Mouse (Mus musculus): ENCODE results near the gene Spns3. TPM values are rescaled to one million over a fixed set of nuclear protein-coding genes. Genes with fewer than 3 reads are reported as not detected.
"Not testable (repeated sequence)": the region's sequence is repeated elsewhere in the genome, so short reads cannot be mapped to it uniquely, and the experiment has no call there.

The Spns3 gene
- polyA plus RNA-seq, 1 experiment from 2014 or later: 0.99 TPM

GRCm38 (mm10) chr11:72560661-72561060, 10.4 kb upstream of the Spns3 start:
- H3K9ac ChIP-seq (ENCODE audit: low read depth, low read length): no peak overlapping the region
- WGBS: 37% methylated on average over 3 of the region's 3 CpGs
- TF ChIP-seq CTCF (IDR thresholded peaks at IDR 0.05; ENCODE audit: low read depth): no peak

GRCm38 (mm10) chr11:72558155-72558554, 7.8 kb upstream of the Spns3 start:
- no peak for TF ChIP-seq CTCF (IDR thresholded peaks at IDR 0.05; ENCODE audit: low read depth)
- 67% methylated on average over 5 of the region's 5 CpGs for WGBS
- Histone ChIP-seq H3K4me2 (ENCODE audit: low read length) (no peak overlapping the region), H3K4me1 (replicated peaks; ENCODE audit: insufficient read depth, low read length) (no peaks in the 10 kb centered on the region), H3K27me3 (ENCODE audit: insufficient read depth, low read length) (no peaks in the 10 kb centered on the region), H3K9ac (ENCODE audit: low read depth, low read length) (no peak overlapping the region), H3K36me3 (ENCODE audit: insufficient read depth, low read length) (no peaks in the 10 kb centered on the region), H3K9me3 (replicated peaks; ENCODE audit: low read length) (no peaks in the 10 kb centered on the region), H3K4me3 (replicated peaks; ENCODE audit: low read depth, low read length) (no peak overlapping the region), H3K27ac (no peak overlapping the region)
- DNase-seq (ENCODE audit: low spot score) (no peak), ATAC-seq (replicated peaks; ENCODE audit: low FRiP score, low read depth) (no peak)

More at GRCm38 (mm10) chr11:72560661-72561060, 10.4 kb upstream of the Spns3 start:
- Histone ChIP-seq H3K4me1 (replicated peaks; ENCODE audit: insufficient read depth, low read length) (no peaks in the 10 kb centered on the region), H3K4me2 (ENCODE audit: low read length) (no peak overlapping the region), H3K4me3 (replicated peaks; ENCODE audit: low read depth, low read length) (no peak overlapping the region), H3K27ac (no peak overlapping the region), H3K36me3 (ENCODE audit: insufficient read depth, low read length) (no peaks in the 10 kb centered on the region), H3K9me3 (replicated peaks; ENCODE audit: low read length) (no peaks in the 10 kb centered on the region), H3K27me3 (ENCODE audit: insufficient read depth, low read length) (no peaks in the 10 kb centered on the region)
- ATAC-seq (replicated peaks; ENCODE audit: low FRiP score, low read depth) (no peak), DNase-seq (ENCODE audit: low spot score) (no peak)

DNA sequence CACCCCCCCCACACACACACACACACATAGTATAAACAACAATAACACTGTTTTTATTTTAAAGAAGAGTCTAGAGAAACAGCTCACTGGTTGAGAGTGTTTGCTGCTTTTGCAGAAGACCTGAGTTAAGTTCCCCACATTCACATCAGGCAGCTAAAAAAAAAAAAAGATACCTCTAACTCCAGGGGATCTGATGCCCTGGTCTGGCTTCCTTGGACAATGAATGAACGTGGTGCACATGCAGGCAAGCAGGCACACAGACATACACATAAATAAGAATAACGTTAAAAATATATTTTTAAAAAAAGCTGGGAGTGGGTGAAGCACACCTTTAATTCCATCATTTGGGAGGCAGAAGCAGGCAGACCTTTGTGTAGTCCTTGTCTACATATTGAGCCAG, 6.6 kb upstream of the Spns3 start:
- no peak overlapping the region for H3K27ac ChIP-seq
- DNase-seq (ENCODE audit: low spot score) (no peak), ATAC-seq (replicated peaks; ENCODE audit: low FRiP score, low read depth) (no peak)
- no peak overlapping the region for H3K4me3 ChIP-seq (replicated peaks; ENCODE audit: low read depth, low read length)
- no peaks in the 10 kb centered on the region for H3K9me3 ChIP-seq (replicated peaks; ENCODE audit: low read length)
- no peak overlapping the region for H3K9ac ChIP-seq (ENCODE audit: low read depth, low read length)
- H3K27me3 ChIP-seq (ENCODE audit: insufficient read depth, low read length): no peaks in the 10 kb centered on the region
- 75% methylated on average over 2 of the region's 2 CpGs for WGBS
- no peaks in the 10 kb centered on the region for H3K4me1 ChIP-seq (replicated peaks; ENCODE audit: insufficient read depth, low read length)
- no peaks in the 10 kb centered on the region for H3K36me3 ChIP-seq (ENCODE audit: insufficient read depth, low read length)
- no peak overlapping the region for H3K4me2 ChIP-seq (ENCODE audit: low read length)
- TF ChIP-seq CTCF (IDR thresholded peaks at IDR 0.05; ENCODE audit: low read depth): no peak

- H3K27me3 ChIP-seq (ENCODE audit: insufficient read depth, low read length): no peaks in the 10 kb centered on the region
- no peak overlapping the region for H3K27ac ChIP-seq
- H3K4me2 ChIP-seq (ENCODE audit: low read length): no peak overlapping the region
- DNase-seq (ENCODE audit: low spot score) (no peak), ATAC-seq (replicated peaks; ENCODE audit: low FRiP score, low read depth) (no peak)
- WGBS: 91% methylated on average over 4 of the region's 4 CpGs
- H3K4me1 ChIP-seq (replicated peaks; ENCODE audit: insufficient read depth, low read length): no peaks in the 10 kb centered on the region
- H3K4me3 ChIP-seq (replicated peaks; ENCODE audit: low read depth, low read length): no peak overlapping the region
- no peak overlapping the region for H3K9ac ChIP-seq (ENCODE audit: low read depth, low read length)
- no peaks in the 10 kb centered on the region for H3K36me3 ChIP-seq (ENCODE audit: insufficient read depth, low read length)
- TF ChIP-seq CTCF (IDR thresholded peaks at IDR 0.05; ENCODE audit: low read depth): no peak
- no peaks in the 10 kb centered on the region for H3K9me3 ChIP-seq (replicated peaks; ENCODE audit: low read length)
Measured at GRCm38 (mm10) chr11:72556470-72556869, 6.2 kb upstream of the Spns3 start.

GRCm38 (mm10) chr11:72551531-72552105, 1.3 kb upstream of the Spns3 start:
- H3K9ac ChIP-seq (ENCODE audit: low read depth, low read length): no peak overlapping the region
- ATAC-seq (replicated peaks; ENCODE audit: low FRiP score, low read depth) (no peak), DNase-seq (ENCODE audit: low spot score) (no peak)
- H3K27me3 ChIP-seq (ENCODE audit: insufficient read depth, low read length): no peaks in the 10 kb centered on the region
- no peak for TF ChIP-seq CTCF (IDR thresholded peaks at IDR 0.05; ENCODE audit: low read depth)
- H3K4me2 ChIP-seq (ENCODE audit: low read length): no peak overlapping the region
- H3K27ac ChIP-seq: no peak overlapping the region
- no peaks in the 10 kb centered on the region for H3K4me1 ChIP-seq (replicated peaks; ENCODE audit: insufficient read depth, low read length)
- H3K9me3 ChIP-seq (replicated peaks; ENCODE audit: low read length): no peaks in the 10 kb centered on the region
- H3K4me3 ChIP-seq (replicated peaks; ENCODE audit: low read depth, low read length): no peak overlapping the region
- WGBS: 69% methylated on average over 7 of the region's 7 CpGs
- H3K36me3 ChIP-seq (ENCODE audit: insufficient read depth, low read length): no peaks in the 10 kb centered on the region

DNA sequence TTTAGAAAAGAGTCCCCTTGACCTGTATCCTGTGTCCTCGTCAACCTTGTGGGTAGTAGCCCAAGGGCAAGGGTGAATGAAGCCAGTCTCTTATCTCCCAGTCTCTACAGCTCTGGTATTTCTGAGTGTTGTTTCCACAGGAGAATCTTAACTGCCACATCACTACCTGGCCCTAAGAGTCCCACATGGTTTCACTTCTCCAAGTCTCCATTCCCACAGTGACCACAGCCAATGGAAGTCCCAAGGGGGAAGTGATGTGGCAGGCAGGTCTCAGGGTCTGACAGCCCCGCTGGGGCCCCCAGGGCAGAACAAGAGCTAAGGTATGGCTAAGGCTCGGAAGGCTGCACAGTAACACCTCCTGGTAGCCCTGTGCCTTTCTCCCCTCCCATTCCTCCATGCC, 3.1 kb downstream of the Spns3 start:
- Histone ChIP-seq H3K4me3 (replicated peaks; ENCODE audit: low read depth, low read length) (no peak overlapping the region), H3K9me3 (replicated peaks; ENCODE audit: low read length) (no peaks in the 10 kb centered on the region), H3K36me3 (ENCODE audit: insufficient read depth, low read length) (no peaks in the 10 kb centered on the region), H3K4me1 (replicated peaks; ENCODE audit: insufficient read depth, low read length) (no peaks in the 10 kb centered on the region), H3K4me2 (ENCODE audit: low read length) (no peak overlapping the region), H3K9ac (ENCODE audit: low read depth, low read length) (no peak overlapping the region), H3K27me3 (ENCODE audit: insufficient read depth, low read length) (no peaks in the 10 kb centered on the region), H3K27ac (no peak overlapping the region)
- no peak for ATAC-seq (replicated peaks; ENCODE audit: low FRiP score, low read depth)
- no peak for DNase-seq (ENCODE audit: low spot score)
- no peak for TF ChIP-seq CTCF (IDR thresholded peaks at IDR 0.05; ENCODE audit: low read depth)
- WGBS: 50% methylated on average over 3 of the region's 3 CpGs

DNA sequence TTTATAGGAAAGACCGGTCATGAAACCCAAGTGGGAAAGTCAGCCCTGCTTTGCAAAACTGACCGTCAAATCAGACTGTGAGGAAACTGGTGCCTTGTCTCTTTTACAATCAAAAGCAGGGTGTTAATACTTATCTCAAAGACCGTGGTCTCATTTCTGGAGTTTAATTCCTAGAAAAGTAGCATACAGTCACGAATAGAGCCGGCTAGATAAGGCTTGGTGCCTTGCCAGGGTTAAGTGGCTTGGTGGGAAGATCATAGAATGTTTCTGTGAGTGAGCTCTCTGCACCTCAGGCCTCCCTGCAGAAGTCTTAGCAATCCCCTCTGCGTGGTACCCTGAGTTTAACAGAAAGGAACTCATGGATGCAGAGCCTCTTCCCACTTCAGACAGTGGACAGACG, 5.6 kb downstream of the Spns3 start:
- WGBS: 67% methylated on average over 7 of the region's 7 CpGs
- Histone ChIP-seq H3K27me3 (ENCODE audit: insufficient read depth, low read length) (no peaks in the 10 kb centered on the region), H3K4me2 (ENCODE audit: low read length) (no peak overlapping the region), H3K9me3 (replicated peaks; ENCODE audit: low read length) (no peaks in the 10 kb centered on the region), H3K4me3 (replicated peaks; ENCODE audit: low read depth, low read length) (no peak overlapping the region), H3K36me3 (ENCODE audit: insufficient read depth, low read length) (no peaks in the 10 kb centered on the region), H3K27ac (no peak overlapping the region), H3K4me1 (replicated peaks; ENCODE audit: insufficient read depth, low read length) (no peaks in the 10 kb centered on the region), H3K9ac (ENCODE audit: low read depth, low read length) (no peak overlapping the region)
- ATAC-seq (replicated peaks; ENCODE audit: low FRiP score, low read depth): no peak
- no peak for TF ChIP-seq CTCF (IDR thresholded peaks at IDR 0.05; ENCODE audit: low read depth)
- DNase-seq (ENCODE audit: low spot score): no peak

DNA sequence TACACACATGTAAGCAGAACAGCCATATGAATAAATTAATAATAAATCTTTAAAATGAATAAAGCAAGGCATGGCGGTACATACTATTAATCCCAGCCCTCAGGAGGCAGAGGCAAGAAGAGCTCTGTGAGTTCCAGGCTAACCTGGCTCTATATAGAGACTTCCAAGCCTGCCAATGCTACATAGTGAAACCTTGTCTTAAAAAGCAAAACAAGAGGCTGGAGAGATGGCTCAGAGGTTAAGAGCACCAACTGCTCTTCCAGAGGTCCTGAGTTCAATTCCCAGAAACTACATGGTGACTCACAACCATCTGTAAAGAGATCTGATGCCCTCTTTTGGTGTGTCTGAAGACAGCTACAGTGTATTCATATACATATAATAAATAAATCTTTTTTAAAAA, 6.6 kb downstream of the Spns3 start:
- not testable (repeated sequence) for H3K4me2 ChIP-seq (ENCODE audit: low read length); H3K9ac ChIP-seq (ENCODE audit: low read depth, low read length); H3K4me3 ChIP-seq (replicated peaks; ENCODE audit: low read depth, low read length); H3K36me3 ChIP-seq (ENCODE audit: insufficient read depth, low read length); H3K4me1 ChIP-seq (replicated peaks; ENCODE audit: insufficient read depth, low read length); H3K27ac ChIP-seq; H3K9me3 ChIP-seq (replicated peaks; ENCODE audit: low read length); DNase-seq (ENCODE audit: low spot score); ATAC-seq (replicated peaks; ENCODE audit: low FRiP score, low read depth); H3K27me3 ChIP-seq (ENCODE audit: insufficient read depth, low read length)
- WGBS: 95% methylated on average over 1 of the region's 1 CpGs

Data from kidney, postnatal 0 days (tissue).